21 mouse cellular contexts compared by ENCODE assay signal in the genomic region with DNA sequence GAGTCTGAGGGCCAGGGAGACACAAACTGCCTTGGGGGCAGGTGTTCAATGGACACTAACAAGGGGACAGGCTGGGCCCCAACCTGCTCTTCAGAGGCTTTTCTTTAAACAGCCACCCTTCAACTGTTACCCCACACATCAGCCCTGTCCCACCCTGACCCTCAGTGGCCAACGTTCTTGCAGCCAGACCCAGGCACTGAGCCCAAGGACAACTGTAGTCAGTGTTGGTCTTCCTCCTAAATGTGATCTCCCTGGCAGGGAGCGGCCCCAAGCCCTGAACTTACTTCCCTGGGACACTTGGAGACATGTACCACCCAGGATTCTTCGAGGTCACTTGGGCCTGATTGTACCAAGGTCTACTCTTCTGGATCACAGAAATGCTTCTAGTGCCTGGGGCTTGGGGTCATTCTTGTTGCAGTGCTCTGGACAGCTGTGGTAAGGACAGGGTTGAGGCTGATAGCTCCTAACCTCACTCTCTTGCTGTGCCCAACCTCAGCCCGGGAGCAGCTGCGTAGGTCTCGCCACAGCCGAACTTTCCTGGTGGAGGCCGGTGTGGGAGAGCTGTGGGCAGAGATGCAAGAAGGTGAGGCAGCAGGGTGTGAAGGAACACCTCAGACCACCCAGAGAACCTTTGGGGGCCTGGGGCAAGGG. TPM values are rescaled to one million over a fixed set of nuclear protein-coding genes. Genes with fewer than 3 reads are reported as not detected.
"Had no signal": no experiment of that assay in that cellular context is flagged by ENCODE, and none has a peak within 500 bp of the region (broad histone marks: within the 10 kb centered on the region; RNA-seq: fewer than 3 reads in every experiment).

No protein-coding gene starts in this region.

- H3K4me2 ChIP-seq: limb, embryonic 12.5 days; midbrain, embryonic 13.5 days; neural tube, embryonic 15.5 days had no signal

- H3K4me3 ChIP-seq: layer of hippocampus, adult 2 months; limb, embryonic 12.5 days; midbrain, embryonic 13.5 days; myocyte; neural tube, embryonic 15.5 days had no signal

- DNase-seq: kidney, adult 9 months; kidney, postnatal 10 days; kidney, postnatal 4 days; retina, postnatal 1 day; right cerebral cortex, postnatal 4 days; spleen, adult 18-20 months; thymus, postnatal 36 days had no signal

- H3K4me1 ChIP-seq: neural tube, embryonic 15.5 days had no signal

- H3K27me3 ChIP-seq: limb, embryonic 12.5 days; midbrain, embryonic 13.5 days; neural tube, embryonic 15.5 days had no signal

- H3K27ac ChIP-seq: midbrain, embryonic 13.5 days; neural tube, embryonic 15.5 days had no signal

- H3K9ac ChIP-seq: limb, embryonic 12.5 days; midbrain, embryonic 13.5 days; neural tube, embryonic 15.5 days had no signal

- ATAC-seq: intestine, postnatal 0 days had no signal

- H3K9me3 ChIP-seq: limb, embryonic 12.5 days; midbrain, embryonic 13.5 days; neural tube, embryonic 15.5 days had no signal

RNA-seq across cellular contexts. Expression of gene Gm11037, which starts 8.2 kb away (rescaled TPM):
- total RNA-seq: layer of hippocampus, adult 2 months; layer of hippocampus, postnatal 10 days; left cerebral cortex, postnatal 36 days; liver, adult 2 months; megakaryocyte-erythroid progenitor cell, adult 5-6 weeks had no signal
- polyA plus RNA-seq: intestine, postnatal 0 days; limb, embryonic 12.5 days; liver, adult 2 months; lung, embryonic 16.5 days; midbrain, embryonic 13.5 days; myocyte; neural tube, embryonic 11.5 days; neural tube, embryonic 15.5 days; stomach, embryonic 14.5 days; thymus, postnatal 0 days had no signal
